Mouse (Mus musculus) neutrophil, adult 5-6 weeks (primary cell): ENCODE results near the gene Scube2. TPM values are rescaled to one million over a fixed set of nuclear protein-coding genes. Genes with fewer than 3 reads are reported as not detected.

Experiments
- ATAC-seq: fragments of 151-379, 151-347 bp; 2 replicates; pipeline ENCODE4 v1.8.0; 2017; ENCODE audit warnings: mild to moderate bottlenecking, moderate TSS enrichment; ENCODE audit not compliant: insufficient number of reproducible peaks, poor library complexity, low FRiP score, severe bottlenecking; ENCODE audit errors: extremely low read depth
- total RNA-seq: library from RNA; stranded (forward); fragments of 200-1000 nt; gene quantifications from 2 replicates; pipeline ENCODE4 v1.2.3, GENCODE M21; 2017

The Scube2 gene
- total RNA-seq = not detected in 2 replicates

GRCm38 (mm10) chr7:109865370-109866229 is at the start of gene Scube2:
Gene Scube2, minus strand, starts transcription at chr7:109865679.
- no peak for ATAC-seq

- ATAC-seq = no peak
Measured at GRCm38 (mm10) chr7:109906165-109906564, 40.7 kb upstream of the Scube2 start.

- ATAC-seq = peak; percentile 92
Measured at GRCm38 (mm10) chr7:109900921-109901320, 35.4 kb upstream of the Scube2 start.

GRCm38 (mm10) chr7:109898911-109899310 is 33.4 kb upstream of the Scube2 start:
- ATAC-seq = no peak

- 0 out of 2 replicates have a peak, but pooled peaks have one; percentile 37 for ATAC-seq
Measured at GRCm38 (mm10) chr7:109892530-109892929, 27.1 kb upstream of the Scube2 start.

GRCm38 (mm10) chr7:109891786-109892185 is 26.3 kb upstream of the Scube2 start:
- no peak for ATAC-seq

GRCm38 (mm10) chr7:109890256-109890655 is 24.8 kb upstream of the Scube2 start:
- ATAC-seq = no peak

GRCm38 (mm10) chr7:109889300-109889699 is 23.8 kb upstream of the Scube2 start:
- ATAC-seq = no peak

- ATAC-seq = no peak
Measured at GRCm38 (mm10) chr7:109886249-109886648, 20.8 kb upstream of the Scube2 start.

- ATAC-seq = no peak
Measured at GRCm38 (mm10) chr7:109882574-109882973, 17.1 kb upstream of the Scube2 start.

- no peak for ATAC-seq
Measured at GRCm38 (mm10) chr7:109881561-109882099, 16.2 kb upstream of the Scube2 start.

- ATAC-seq = no peak
Measured at GRCm38 (mm10) chr7:109879158-109879557, 13.7 kb upstream of the Scube2 start.

- no peak for ATAC-seq
Measured at GRCm38 (mm10) chr7:109876085-109876484, 10.6 kb upstream of the Scube2 start.

GRCm38 (mm10) chr7:109875598-109875997 is 10.1 kb upstream of the Scube2 start:
- ATAC-seq = no peak

- ATAC-seq = no peak
Measured at GRCm38 (mm10) chr7:109875033-109875432, 9.6 kb upstream of the Scube2 start.

- no peak for ATAC-seq
Measured at GRCm38 (mm10) chr7:109873170-109873569, 7.7 kb upstream of the Scube2 start.

- ATAC-seq = no peak
Measured at GRCm38 (mm10) chr7:109871232-109871631, 5.8 kb upstream of the Scube2 start.

GRCm38 (mm10) chr7:109868498-109868897 is 3.0 kb upstream of the Scube2 start:
- ATAC-seq = no peak

- no peak for ATAC-seq
Measured at GRCm38 (mm10) chr7:109866643-109867042, 1.2 kb upstream of the Scube2 start.

- no peak for ATAC-seq
Measured at GRCm38 (mm10) chr7:109863561-109863960, 1.9 kb downstream of the Scube2 start.
